Mouse (Mus musculus) naive thymus-derived CD4-positive, alpha-beta T cell, adult 2 months (primary cell): ENCODE measurements around the gene Adgrv1.

Experiments used
- DNase-seq: peaks from one replicate; pipeline ENCODE4 v3.0.0-alpha.2; 2011; ENCODE audit warnings: low read depth

Gene Adgrv1

GRCm38 (mm10) chr13:81610349-81610748, 22.6 kb downstream of the Adgrv1 start:
- DNase-seq = no peak

- DNase-seq = no peak
Observed at GRCm38 (mm10) chr13:81606991-81607390, 26.0 kb downstream of the Adgrv1 start.

- DNase-seq = no peak
Observed at GRCm38 (mm10) chr13:81596910-81597607, 35.9 kb downstream of the Adgrv1 start.

- DNase-seq = no peak
Observed at GRCm38 (mm10) chr13:81578692-81579091, 54.3 kb downstream of the Adgrv1 start.

DNA sequence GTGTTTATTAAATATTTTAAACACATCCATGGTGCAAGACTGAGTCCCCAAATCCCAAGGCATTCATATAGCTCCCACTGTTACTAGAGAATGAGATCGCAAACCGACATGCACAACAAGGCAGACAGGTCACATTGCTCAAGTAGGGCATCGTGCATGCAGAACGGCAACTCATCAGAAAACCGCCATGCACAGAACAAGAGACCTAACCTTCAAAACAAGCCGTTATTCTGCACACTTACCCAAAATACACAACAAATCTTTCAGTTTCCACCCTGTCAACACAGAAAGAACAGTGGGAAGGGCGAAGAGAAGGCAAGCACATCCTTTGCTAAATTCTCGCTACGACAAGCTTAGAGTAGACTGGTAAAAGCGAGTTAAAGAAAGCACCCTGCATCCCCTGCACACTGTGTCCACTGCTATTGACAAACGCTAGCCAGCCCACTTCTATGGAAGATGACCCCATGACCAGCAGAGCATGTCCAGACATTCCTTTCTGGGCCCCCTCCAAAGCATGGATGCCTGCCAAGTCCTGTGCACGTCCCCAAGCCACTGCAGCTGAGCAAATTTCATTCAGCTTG, 62.6 kb downstream of the Adgrv1 start:
- DNase-seq = no peak

GRCm38 (mm10) chr13:81550024-81550423, 82.9 kb downstream of the Adgrv1 start:
- no peak for DNase-seq

GRCm38 (mm10) chr13:81534916-81535315, 98.0 kb downstream of the Adgrv1 start:
- no peak for DNase-seq

DNA sequence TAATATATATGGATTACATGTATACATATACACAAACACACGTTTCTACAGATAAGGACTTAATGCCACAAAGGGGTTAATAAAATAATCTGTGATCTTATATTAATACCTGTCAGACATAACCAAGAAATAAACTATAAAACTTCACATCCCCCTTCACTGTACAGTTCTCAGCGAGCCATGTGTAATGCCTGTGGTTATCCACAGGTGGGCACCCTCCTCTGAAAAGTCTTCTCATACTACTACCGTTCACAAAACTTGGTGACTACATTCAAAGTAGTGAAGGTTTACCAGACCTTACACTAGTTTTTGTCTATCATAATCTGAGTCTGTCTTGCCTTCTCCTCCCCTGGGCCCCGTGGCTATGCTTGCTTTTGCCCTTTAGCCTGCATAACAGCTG, 106.3 kb downstream of the Adgrv1 start:
- DNase-seq = no peak

DNA sequence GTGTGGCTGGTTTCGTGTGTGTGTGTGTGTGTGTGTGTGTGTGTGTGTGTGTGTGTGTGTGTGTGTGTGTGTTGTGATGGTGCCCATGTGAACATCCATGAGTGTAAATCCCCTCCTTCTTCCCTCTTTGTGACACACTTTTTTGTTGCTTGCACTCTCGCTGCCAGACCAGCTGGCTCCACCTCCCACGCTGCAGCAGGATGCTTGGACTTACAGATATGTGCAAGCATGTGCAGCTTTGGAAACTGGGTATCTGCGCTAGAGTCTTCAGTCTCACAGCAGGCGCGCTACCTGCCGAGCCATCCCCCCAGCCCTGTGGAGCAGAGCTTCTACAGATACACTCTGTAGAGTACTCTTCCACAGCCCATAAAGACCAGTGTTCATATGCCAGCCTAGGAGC, 122.8 kb downstream of the Adgrv1 start:
- no peak for DNase-seq

DNA sequence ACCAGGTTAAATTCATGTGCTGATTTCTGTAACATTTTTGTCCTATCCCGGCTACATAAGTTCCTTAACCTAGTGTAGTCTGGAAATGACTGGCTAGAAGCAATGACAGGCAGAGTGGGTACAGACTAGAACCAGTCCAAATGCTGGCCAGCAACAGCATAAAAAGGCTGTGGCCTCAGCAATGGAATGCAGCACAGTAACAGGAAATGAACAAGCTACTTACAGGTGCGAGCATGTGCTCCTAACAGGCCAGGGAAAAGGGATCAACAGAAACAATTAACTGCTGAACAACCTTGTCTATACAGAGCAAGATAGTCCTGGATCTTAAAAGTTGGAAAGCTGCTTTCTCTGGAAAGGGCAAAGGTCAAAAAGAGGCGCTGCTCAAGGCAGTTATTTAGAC, 135.9 kb downstream of the Adgrv1 start:
- DNase-seq = no peak

DNA sequence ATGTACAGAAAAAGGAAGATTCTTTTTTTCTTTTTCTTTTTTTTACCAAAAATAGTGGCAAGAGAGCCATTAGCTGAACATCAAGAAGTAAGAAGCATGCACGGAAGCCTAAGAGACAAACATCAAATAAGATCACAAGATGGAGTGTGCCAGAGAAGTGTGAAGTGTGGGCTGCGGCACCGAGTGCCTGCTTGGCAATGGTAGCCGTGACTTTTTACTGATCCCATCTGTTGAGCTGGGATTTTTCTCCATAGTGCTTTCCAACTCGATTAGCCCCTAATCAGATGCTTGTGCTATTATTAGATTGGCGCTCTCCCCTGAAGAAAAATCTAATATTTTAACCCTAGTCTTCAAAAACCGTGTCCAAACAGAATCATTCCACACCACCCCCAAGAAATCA, 141.0 kb downstream of the Adgrv1 start:
- DNase-seq = no peak

DNA sequence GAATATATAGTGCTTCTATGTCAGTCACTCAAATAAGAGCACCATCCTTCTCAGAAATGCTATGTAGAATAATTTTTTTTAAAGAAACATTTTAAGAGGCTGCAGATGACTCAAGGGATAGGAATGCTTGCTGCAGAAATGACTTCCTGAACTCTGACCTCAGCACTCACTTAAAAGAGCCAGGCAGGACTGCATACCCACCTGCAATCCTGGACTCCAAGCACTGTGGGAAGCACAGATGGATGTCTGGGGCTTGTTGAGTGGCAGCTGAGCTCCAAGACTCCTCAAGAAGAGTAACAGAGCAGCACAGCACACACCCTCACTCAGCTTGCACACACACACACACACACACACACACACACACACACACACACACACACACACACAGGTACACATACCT, 146.0 kb downstream of the Adgrv1 start:
- no peak for DNase-seq

- DNase-seq = peak; percentile 1
Observed at GRCm38 (mm10) chr13:81473750-81474149, 159.2 kb downstream of the Adgrv1 start.

DNA sequence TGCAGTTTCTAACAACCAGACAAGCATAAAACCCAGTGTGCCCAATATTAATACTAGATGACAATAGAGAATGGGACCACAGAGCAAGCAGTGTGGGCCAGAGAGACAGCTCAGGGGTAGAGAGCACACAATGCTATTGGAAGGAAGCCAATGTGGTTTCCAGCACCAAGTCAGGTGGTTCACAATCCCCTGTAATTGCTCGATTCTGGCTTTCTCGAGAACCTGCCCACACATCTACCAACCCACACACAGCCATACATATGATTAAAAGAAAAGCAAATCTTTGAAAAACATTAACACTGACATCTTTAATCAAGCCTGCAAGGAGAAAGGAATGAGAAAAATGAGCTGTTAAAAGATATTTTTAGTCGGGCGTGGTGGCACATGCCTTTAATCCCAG, 166.3 kb downstream of the Adgrv1 start:
- DNase-seq = no peak

- no peak for DNase-seq
Observed at GRCm38 (mm10) chr13:81465794-81466193, 167.2 kb downstream of the Adgrv1 start.

DNA sequence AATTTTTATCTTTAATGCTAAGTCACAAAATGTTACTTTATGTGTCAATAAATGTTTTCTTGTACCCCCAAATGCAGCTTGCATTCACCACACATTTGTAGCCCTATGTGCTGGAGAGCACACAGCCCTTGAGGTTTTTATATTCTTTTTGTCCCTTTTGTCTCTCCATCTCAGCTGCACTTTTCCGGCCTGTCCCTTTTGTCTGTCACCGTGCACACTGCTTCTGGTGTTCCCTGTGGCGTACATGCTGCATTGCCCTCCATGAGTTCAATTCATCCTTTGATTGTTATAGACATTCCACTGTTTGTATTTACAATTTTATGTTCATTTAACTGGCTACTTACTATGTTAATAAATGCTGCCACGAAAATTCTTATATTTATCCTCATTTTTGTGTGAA, 183.3 kb downstream of the Adgrv1 start:
- no peak for DNase-seq

DNA sequence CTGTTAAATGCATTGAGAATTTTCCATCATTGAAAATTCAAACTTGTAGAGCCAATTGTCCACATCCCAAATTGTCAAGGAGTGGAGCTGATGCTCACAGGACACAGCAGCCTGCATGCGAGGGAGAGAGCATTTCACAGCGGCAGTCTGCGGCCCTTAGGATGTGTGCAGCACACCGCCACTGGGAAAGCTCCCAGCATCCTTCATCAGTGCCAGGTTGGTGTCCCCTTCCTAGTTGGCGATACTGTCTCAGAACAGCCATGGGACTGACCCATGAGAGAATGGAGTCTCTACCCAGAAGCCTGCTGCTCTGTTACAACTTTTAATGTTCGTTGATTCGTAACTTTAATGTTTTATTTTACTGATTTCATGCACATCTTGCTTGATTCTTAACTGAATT, 183.8 kb downstream of the Adgrv1 start:
- no peak for DNase-seq

DNA sequence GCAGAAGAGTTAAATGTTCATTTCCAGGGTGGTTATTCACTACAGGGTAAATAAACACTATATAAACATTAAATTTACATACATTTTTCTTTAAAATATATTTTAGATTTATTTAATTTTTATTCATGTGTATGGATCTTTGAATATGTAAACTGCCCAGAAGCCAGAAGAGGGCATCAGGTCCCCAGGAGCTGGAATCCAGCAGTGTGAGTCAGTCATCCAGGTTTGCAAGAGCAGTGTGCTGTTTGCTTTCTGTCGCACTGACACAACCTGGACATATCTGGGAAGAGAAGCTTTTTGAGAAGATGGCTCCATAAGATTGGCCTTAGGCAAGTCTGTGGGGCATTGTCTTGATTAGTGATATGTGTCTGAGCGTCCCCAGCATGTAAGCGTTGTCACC, 191.5 kb downstream of the Adgrv1 start:
- no peak for DNase-seq

DNA sequence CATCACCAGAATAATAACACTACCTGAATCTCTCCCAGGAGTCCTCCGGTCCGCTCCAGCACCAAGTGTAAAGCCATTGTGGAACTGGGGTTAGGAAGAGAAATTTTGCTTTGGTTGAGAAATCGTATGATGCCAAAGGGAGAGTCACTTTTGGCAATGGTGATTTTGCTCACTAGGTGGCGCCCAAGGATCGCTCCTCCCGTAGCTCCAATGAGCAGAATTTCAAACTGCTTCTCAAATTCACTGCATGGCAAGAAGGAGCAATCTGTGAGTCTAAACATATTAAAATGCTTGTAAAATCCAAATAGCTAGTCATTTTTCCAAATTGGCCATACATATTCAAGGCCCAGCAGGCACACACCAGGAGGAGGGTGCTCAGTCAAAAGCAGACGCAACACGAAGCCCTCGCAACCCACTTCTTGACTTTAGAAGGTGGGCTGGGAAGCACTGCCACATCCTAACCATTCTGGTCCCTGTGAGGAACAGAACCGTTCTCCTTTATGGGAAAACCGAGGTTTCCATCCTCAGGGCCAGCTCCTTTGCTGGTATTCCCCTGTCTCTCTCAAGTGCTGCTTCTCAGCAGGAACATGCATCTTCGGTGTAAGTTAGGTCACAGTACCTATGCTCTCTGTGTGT, 193.4 kb downstream of the Adgrv1 start:
- peak; percentile 62 for DNase-seq

DNA sequence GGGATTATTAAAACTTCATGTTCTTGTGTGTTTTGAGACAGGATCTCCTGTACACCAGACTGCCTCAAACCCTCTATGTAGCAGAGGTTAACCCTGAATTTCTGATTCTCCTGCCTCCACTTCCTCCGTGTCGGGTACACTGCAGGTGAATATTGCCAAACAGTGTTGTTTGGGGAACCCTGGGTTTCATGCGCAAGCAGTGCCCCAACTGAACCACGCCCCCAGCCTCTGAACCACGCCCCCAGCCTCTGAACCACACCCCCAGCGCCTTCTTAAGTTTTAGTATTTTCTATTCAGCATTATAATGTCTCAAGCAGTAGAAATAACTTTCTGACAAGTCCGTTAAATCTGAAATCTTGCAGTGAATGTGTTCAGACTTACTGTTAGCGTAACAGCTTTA, 195.9 kb downstream of the Adgrv1 start:
- no peak for DNase-seq

GRCm38 (mm10) chr13:81426896-81427755, 205.8 kb downstream of the Adgrv1 start:
- DNase-seq = peak; percentile 47

- no peak for DNase-seq
Observed at GRCm38 (mm10) chr13:81425111-81425510, 207.8 kb downstream of the Adgrv1 start.

DNA sequence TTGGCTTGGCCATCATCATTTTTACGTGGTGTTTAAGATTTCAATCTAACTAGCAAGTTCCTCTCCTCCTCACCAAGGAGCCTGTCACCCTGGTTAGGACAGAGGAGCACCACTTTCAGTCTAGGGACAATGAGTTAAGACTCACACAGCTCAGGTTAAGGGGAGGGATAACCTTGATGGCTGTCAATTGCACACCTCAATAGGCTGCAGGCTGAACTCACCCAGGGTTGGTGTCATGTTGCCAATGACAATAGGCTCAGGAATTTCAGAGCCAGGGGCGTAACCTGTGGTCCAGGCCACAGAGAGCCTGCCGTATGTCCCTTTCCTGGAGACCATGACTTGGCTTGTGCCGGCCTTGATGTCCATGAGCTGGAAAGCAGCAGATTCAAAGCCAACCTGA, 209.0 kb downstream of the Adgrv1 start:
- DNase-seq = no peak
